Mouse (Mus musculus): ENCODE measurements at regions not wholly inside any gene's neighbourhood (a gene's known extent, or its start where the extent isn't known, plus 50 kb on each side); places are given as distances from the start of the nearest gene placed in this dataset.

- 72% methylated on average over 6 of the region's 6 CpGs for WGBS
- Histone ChIP-seq H3K27ac (no peak overlapping the region), H3K27me3 (replicated peaks) (no peaks in the 10 kb centered on the region), H3K9me3 (no peaks in the 10 kb centered on the region), H3K4me1 (peaks cover 6% of the 10 kb centered on the region; the same call in 1 of the 2 replicates), H3K4me2 (replicated peaks) (no peak overlapping the region), H3K36me3 (no peaks in the 10 kb centered on the region), H3K4me3 (no peak overlapping the region), H3K9ac (no peak overlapping the region)
- no peak for ATAC-seq (ENCODE audit: low FRiP score, low read depth)
Observed at GRCm38 (mm10) chr4:81222034-81222433, 220.6 kb downstream of the Mpdz start.

- no peak overlapping the region for H3K4me3 ChIP-seq
- H3K4me2 ChIP-seq (replicated peaks), result no peak overlapping the region
- no peaks in the 10 kb centered on the region for H3K9me3 ChIP-seq
- no peak for ATAC-seq (ENCODE audit: low FRiP score, low read depth)
- H3K9ac ChIP-seq, result no peak overlapping the region
- no peak overlapping the region for H3K27ac ChIP-seq
- H3K36me3 ChIP-seq, result no peaks in the 10 kb centered on the region
- peaks cover 6% of the 10 kb centered on the region; the same call in 1 of the 2 replicates for H3K4me1 ChIP-seq
- no peaks in the 10 kb centered on the region for H3K27me3 ChIP-seq (replicated peaks)
- 69% methylated on average over 5 of the region's 5 CpGs for WGBS
Observed at GRCm38 (mm10) chr4:81222468-81223175, 220.0 kb downstream of the Mpdz start.
